Mouse (Mus musculus) ES-Bruce4 (cell line): ENCODE data around the gene Csmd2.

Experiments
- CTCF ChIP-seq: IDR thresholded peaks from one replicate; pipeline ENCODE4 v1.8.1; 2011; ENCODE audit warnings: low read depth, low read length
- EP300 ChIP-seq: IDR thresholded peaks from 2 replicates; pipeline ENCODE4 v1.6.1; 2011; ENCODE audit warnings: low read depth, low read length; ENCODE audit not compliant: insufficient read depth
- POLR2A ChIP-seq: IDR thresholded peaks from one replicate; pipeline ENCODE4 v1.8.1; 2011; ENCODE audit warnings: low read length; ENCODE audit not compliant: insufficient read depth

DNA sequence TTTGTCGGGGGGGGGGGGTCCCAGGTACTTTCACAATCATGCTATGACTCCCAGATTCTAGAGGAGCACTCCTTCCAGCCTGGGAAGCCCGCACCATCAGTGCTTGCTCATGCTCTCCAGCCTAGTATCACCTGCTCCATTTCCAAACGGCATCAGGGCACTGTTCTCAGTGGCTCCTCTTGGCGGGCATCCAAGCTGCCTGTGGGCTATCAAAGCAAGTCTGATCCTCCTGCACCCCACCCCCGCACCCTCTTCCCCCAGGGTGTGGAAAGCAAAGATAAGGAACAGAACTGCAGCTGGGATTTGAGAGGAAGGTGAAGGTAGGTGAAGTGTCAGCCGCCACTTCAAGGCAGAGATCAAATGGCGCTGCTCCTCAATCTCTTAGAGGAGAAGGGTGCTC is 128.7 kb downstream of the Csmd2 start:
- TF ChIP-seq CTCF: no peak
- TF ChIP-seq POLR2A: no peak
- TF ChIP-seq EP300: no peak
